In genomic region chr7:57711709-57712108, GRCm38 (mm10) we compare ENCODE assay signal across 17 mouse cellular contexts.
"Had no signal": no experiment of that assay in that cellular context is flagged by ENCODE, and none has a peak within 500 bp of the region (broad histone marks: within the 10 kb centered on the region; RNA-seq: fewer than 3 reads in every experiment).

No protein-coding gene starts in this region.

- DNase-seq: left cerebral cortex, postnatal 4 days; liver; liver, embryonic 13.5 days; liver, postnatal 0 days; lung, adult 18-20 months; lung, adult 2 months; lung, embryonic 14.5 days; lung, postnatal 10 days; lung, postnatal 14 days; lung, postnatal 36 days; lung, postnatal 4 days; midbrain, embryonic 14.5 days had no signal

- ATAC-seq: liver, embryonic 12.5 days; liver, postnatal 0 days; lung, postnatal 0 days; midbrain, embryonic 13.5 days; midbrain, embryonic 15.5 days; midbrain, embryonic 16.5 days had no signal
